Mouse (Mus musculus): ENCODE data around the gene Eng.

The Eng gene

DNA sequence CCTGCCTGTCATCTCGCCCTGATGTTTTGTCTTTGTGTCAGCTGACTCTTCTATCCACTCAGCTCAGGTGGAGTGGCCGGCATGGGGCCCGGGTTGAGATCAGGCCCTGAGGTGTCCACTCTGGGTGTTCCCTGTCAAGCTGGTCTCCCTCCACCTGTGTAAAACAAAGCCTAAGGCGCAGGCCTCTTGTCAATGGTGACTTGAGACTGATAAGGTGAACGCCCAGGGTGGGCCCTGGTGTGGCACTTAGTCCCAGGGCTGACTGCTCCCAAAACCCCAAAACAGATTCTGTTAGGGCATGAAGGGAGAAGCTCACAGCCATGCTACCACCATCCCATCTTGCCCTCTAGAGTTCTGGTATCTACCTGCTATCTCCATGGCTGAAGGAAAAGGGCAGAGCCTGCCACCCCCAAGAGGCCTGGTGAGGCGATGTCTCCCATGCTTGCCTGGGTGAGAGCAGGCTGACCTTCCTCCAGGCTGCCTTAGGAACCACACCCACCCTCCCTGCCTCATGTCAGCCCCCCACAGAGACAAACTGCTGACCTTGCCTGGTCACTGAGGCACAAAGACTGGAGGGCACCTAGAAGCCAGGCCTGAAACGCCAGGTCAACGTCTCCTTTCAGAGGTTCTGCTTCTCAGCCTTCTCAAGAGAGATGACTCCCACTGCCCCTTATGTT is 1.5 kb upstream of the Eng start:
- no peak for DNase-seq (ENCODE audit: low spot score)

DNA sequence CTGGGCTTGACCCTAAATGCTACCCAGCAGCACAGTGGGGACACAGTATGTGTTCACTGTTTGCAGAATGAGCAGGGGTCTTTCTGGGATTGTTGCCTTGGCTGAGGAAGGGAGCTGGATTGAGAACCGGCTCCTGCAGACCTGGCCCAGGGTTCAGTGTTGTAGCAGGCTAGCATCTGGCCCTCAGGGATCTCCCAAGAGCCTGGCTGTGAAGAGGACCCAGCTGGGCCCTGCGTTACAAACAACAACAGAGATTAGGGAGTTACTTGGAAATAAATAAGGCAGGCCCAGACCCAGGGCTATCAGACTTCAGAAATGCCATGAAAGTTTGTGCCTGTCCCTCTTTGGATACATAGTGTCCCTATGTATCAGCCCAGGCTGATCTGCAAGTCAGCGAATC is 748 bp upstream of the Eng start:
- no peak for DNase-seq (ENCODE audit: low spot score)

DNA sequence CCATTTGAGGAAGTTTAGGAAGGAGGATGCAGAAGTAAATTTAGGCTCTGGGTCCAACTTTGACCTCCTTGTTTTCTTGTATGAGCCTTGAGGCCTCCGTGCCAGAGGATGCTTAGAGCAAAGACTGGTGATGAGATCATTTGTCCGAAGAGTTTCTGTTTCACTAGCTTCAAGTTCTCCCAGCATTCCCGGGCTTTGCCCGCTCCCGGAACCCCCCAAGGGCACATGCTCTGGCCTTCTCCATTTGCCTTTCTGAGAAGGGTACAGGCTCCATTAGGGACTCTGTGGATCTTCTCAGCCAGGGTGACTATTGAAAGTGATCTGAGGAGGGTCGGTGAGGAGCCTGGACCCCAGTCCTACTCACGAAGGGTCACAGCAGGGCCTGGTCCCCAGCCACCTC is 971 bp downstream of the Eng start:
- no peak for DNase-seq (ENCODE audit: low spot score)

GRCm38 (mm10) chr2:32653764-32654163 is 7.4 kb downstream of the Eng start:
- no peak for DNase-seq (ENCODE audit: low spot score)

GRCm38 (mm10) chr2:32654743-32655393 is 8.5 kb downstream of the Eng start:
- DNase-seq (ENCODE audit: low spot score): peak; percentile 48

GRCm38 (mm10) chr2:32655394-32655744 is 9.0 kb downstream of the Eng start:
- no peak for DNase-seq (ENCODE audit: low spot score)

GRCm38 (mm10) chr2:32655826-32656225 is 9.4 kb downstream of the Eng start:
- no peak for DNase-seq (ENCODE audit: low spot score)

DNA sequence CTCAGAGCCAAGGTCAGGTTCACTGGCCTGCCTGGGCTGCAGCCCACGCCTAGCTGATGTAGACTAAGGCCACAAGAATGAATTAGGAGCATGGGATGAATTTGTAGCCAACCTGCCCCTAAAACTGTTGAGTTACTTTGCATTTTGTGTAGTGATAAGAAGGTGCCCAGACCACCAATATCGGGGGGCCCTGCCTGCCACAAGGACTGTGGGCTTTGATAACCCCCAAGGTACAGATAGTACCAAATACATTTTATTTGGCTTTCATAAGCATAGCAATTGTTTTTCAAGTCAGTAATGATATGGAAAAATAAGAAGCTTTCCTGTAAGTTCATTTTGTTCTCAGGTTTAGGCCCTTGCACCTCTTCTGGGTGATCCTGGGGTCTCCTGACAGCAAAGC is 12.5 kb downstream of the Eng start:
- no peak for DNase-seq (ENCODE audit: low spot score)

DNA sequence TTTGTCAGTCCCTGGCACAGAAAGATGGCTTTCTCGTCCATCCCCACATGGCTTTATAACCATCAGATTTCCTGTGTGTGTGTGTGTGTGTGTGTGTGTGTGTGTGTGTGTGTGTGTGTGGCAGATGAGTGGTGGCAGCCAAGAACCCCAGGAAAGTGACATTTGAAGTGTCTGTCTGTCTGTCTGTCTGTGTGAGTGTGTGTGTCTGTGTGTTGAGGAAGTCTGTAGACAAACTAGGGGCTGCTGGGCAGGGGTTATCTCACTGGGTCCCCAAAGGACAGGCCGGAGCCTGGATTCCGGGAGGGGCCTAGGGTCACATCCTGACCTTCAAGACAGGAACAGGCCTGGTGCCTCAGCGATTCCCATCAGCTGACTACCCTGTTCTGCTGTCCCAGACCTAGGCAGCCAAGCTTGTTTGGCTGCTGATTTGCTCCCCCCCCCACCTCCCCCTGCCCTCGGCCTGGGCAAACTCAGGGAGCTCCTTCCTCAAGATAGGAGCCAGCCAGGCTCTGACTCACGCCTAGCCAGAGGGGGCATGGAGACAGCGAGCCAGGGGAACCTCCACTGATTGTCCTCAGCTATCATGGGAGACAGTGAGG is 15.2 kb downstream of the Eng start:
- peak; percentile 56 for DNase-seq (ENCODE audit: low spot score)

DNA sequence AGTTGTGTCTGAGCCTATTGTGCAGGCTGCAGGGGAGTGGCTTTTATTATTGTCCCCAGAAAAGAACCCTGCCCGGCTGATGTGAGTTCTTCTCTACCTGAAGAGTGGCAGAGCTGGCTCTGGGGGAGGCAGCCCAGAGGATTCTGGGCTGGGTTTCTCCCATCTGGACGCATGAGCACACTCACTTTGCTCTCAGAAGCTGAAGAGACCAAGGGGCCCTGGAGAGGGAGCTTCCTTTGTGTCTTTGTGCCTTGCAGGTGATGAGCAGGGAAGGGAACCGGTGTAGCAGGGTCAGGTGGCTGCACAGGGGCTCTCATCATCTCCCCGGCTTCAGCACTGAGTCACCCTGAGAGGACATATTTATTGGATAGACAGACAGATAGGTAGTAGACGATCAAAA is 15.9 kb downstream of the Eng start:
- DNase-seq (ENCODE audit: low spot score): no peak

DNA sequence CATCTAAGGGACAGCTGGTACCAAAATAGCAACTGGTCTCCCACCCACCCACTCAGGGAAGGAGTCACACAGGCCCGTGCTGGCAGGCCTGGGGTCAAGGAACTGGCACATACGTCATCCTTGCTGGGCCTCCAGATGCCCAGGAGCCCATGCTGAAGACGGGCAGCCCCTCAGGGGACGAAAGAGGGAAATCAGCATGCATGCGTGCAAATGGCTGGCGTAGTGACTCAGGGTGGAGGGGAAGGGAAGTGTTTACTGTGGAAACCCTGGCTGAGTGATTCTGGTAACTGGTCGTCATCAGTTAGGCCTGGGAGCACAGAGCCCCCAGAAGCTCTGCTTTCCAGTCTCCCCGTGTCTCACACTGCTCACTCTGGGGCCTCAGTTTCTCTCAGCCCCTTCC is 18.9 kb downstream of the Eng start:
- DNase-seq (ENCODE audit: low spot score): no peak

DNA sequence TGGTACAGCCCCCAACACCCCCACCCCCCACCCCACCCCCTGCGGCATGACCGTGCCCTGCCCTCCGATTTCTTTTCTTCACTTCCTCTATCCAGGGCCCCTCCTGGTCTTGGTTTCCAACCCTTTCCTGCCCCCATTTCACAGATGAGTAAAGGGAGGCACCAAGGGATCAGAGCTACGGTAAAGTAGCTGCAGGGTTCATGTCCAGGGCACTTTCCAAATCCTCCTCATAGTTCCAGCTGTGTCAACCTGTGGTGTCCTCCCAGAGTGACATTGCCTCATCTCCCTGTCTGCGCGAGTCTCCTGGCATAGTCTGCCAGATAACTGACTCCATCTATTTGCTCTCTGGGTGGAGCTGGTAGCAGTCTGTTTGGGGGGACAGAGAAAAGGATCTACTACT is 19.5 kb downstream of the Eng start:
- DNase-seq (ENCODE audit: low spot score): no peak

DNA sequence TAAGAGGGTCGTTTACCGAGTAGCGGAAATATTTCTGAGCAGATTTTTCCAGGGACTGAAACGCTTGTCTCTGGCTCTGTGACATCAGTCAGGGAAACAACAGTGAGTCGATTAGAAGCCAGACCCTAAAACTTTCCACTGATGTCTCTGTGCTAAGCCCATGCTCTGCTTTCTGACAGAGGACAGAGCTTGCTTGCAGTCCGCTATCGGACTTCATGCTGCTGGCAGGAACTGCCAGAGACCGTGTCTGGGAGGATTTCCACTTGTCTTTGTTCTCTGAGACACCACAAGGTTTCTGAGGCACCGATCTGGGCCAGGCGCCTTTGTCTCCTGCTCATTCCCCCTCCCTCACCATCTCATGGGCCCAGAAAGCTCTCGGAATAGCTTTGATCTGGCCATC is 21.4 kb downstream of the Eng start:
- no peak for DNase-seq (ENCODE audit: low spot score)

DNA sequence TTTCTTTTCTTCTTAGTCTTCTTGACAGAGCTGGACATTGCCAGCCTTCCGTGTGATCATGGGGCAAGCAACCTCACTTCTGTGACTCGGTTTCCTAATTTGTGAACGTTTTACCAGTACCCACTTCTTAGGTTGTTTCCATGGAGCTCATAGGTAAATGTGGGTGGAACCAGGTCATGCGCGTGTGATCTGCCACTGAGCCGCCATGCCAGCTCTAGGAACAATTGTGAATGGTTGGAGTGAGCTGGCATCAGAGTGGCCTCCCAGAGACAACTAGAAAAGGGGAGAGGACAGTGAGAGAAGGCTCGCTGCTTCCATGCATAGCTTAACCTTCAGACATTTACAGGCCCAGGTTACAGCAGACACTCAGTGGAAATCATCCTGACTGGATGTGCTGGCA is 21.8 kb downstream of the Eng start:
- DNase-seq (ENCODE audit: low spot score): no peak

- no peak for DNase-seq (ENCODE audit: low spot score)
Observed at GRCm38 (mm10) chr2:32669876-32670275, 23.5 kb downstream of the Eng start.

DNA sequence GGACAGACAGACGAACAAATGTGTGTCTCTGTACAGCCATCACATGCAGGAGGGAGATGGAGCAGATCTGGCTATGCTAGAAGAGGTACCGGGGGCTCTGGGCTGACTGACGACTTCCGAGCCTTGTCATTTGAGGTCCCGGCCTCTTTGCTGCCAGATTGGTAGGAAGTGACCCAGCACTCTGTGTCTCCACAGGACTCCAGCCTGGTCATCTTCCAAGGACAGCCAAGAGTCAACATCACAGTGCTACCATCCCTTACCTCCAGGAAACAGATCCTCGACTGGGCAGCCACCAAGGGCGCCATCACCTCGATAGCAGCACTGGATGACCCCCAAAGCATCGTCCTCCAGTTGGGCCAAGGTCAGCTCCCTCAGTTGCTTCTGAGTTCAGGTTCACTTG is 24.8 kb downstream of the Eng start:
- DNase-seq (ENCODE audit: low spot score): no peak

GRCm38 (mm10) chr2:32671907-32672595 is 25.7 kb downstream of the Eng start:
- DNase-seq (ENCODE audit: low spot score): no peak

GRCm38 (mm10) chr2:32673176-32673917 is 27.0 kb downstream of the Eng start:
- peak; percentile 67 for DNase-seq (ENCODE audit: low spot score)

- DNase-seq (ENCODE audit: low spot score): no peak
Observed at GRCm38 (mm10) chr2:32676821-32677220, 30.4 kb downstream of the Eng start.

GRCm38 (mm10) chr2:32677683-32678082 is 31.3 kb downstream of the Eng start:
- DNase-seq (ENCODE audit: low spot score): no peak

DNA sequence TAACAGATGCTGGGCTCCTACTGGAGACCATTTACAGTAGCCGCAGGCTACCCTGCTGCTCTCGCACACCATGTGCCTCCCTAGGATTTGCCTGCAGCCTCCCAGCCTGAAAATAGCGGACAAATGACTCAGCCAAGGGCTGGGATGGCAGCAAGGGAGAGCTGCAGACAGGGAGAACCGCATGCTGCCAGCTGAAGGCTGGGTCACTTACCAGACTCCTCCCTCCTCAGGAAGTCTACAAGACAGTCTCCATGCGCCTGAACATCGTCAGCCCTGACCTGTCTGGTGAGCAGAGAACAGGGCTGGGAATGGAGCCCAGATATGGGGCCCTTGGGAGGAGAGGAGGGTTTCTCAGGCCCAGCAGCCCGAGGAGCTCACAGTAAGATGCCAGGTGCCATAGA is 33.7 kb downstream of the Eng start:
- DNase-seq (ENCODE audit: low spot score): peak; percentile 68

DNA sequence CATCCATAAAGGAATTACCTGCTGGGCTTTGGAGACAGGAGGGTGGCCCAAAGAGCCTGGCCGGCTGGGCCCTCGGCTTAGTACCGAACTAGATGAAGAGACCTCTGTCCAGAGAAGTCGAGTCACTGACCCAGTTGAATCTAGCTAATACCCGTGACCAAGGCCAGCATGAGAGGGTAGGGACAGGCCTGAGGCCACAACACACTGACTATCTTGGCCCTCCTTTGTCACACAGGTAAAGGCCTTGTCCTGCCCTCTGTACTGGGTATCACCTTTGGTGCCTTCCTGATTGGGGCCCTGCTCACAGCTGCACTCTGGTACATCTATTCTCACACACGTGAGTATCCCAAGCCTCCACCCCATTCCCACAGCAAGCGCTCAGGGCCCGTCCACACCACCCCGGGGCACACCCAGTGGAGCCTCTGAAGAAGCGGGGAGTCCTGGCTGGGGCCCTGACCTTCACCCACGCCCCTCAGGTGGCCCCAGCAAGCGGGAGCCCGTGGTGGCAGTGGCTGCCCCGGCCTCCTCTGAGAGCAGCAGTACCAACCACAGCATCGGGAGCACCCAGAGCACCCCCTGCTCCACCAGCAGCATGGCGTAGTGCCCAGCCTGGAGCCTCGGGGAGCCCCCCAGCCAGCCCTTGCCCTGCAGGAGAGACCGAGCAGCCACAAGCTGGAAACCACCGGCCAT is 34.7 kb downstream of the Eng start:
- no peak for DNase-seq (ENCODE audit: low spot score)

Data from urinary bladder, postnatal 14 days (tissue).